Mouse (Mus musculus) heart, embryonic 10.5 days (tissue): ENCODE data around the gene Olfr161. TPM values are rescaled to one million over a fixed set of nuclear protein-coding genes. Genes with fewer than 3 reads are reported as not detected.
A peak's percentile ranks its signal among the peaks of the same experiment; 100 is the strongest.
"Not testable (repeated sequence)": the region's sequence is repeated elsewhere in the genome, so short reads cannot be mapped to it uniquely, and the experiment has no call there.

Experiments used
- DNase-seq: peaks from one replicate; pipeline ENCODE4 v3.0.0-alpha.2; 2017; ENCODE audit warnings: low spot score
- H3K27ac ChIP-seq: fragments of 300-500 bp; sonication (generic); 2 replicates; pipeline ENCODE4 v1.5.1; 2016; ENCODE audit warnings: mild to moderate bottlenecking
- H3K27me3 ChIP-seq: fragments of 300-500 bp; sonication (generic); 2 replicates; pipeline ENCODE4 v1.6.1; 2016; ENCODE audit warnings: mild to moderate bottlenecking; ENCODE audit not compliant: poor library complexity, insufficient read depth, severe bottlenecking
- H3K36me3 ChIP-seq: fragments of 300-500 bp; sonication (generic); 2 replicates; pipeline ENCODE4 v1.6.1; 2016; ENCODE audit warnings: mild to moderate bottlenecking, moderate library complexity
- H3K4me1 ChIP-seq: fragments of 300-500 bp; sonication (generic); 2 replicates; pipeline ENCODE4 v1.6.1; 2016; ENCODE audit warnings: mild to moderate bottlenecking
- H3K4me3 ChIP-seq: fragments of 300-500 bp; sonication (generic); 2 replicates; pipeline ENCODE4 v1.5.1; 2016; ENCODE audit warnings: mild to moderate bottlenecking, moderate library complexity
- H3K9me3 ChIP-seq: fragments of 300-500 bp; sonication (generic); 2 replicates; pipeline ENCODE4 v1.6.1; 2016; ENCODE audit warnings: mild to moderate bottlenecking, moderate library complexity
- WGBS: fragments of 180-500 bp; shearing (Covaris S2); methylation state at CpG from one replicate; pipeline ENCODE4 v1.1.7; 2016; 5-methylcytosine and 5-hydroxymethylcytosine counted together
- polyA plus RNA-seq: library from polyadenylated mRNA; unstranded; fragments of >200 nt; fragmentation: Nextera tagmentation; extraction: Ambion mirVana; gene quantifications from 2 replicates; pipeline ENCODE4 v1.2.1, GENCODE M21; 2016

Olfr161 gene
- not detected in 2 replicates for polyA plus RNA-seq

DNA sequence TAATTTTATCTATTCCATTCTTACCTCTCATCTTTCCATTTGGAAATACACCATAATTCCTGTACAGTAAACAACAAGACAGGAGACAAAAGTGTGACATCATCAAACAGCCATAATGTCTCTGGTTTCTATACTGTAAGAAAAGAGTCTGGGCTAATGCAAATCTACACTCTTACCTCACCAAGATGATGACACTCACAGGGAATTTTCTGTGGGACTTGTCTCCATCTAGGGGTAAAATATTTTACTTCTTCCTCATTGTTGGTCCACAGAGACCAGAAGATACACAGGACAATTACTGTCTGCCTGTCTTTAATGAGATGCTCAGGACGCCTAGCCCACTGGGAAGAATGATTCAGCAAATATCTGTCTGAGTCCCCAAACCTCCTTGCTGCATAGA, at the start of gene Olfr161:
Gene Olfr161, plus strand, starts transcription at position 352 of the 400 bp plus-strand sequence.
- no peaks in the 10 kb centered on the region for H3K27me3 ChIP-seq
- DNase-seq = no peak
- H3K4me1 ChIP-seq = no peaks in the 10 kb centered on the region
- H3K4me3 ChIP-seq = no peak within 1 kb of the TSS
- H3K36me3 ChIP-seq = no peaks in the 10 kb centered on the region
- peaks cover 7% of the 10 kb centered on the region; the same call in 1 of the 2 replicates for H3K9me3 ChIP-seq
- 53% methylated on average over 1 of the region's 1 CpGs for WGBS
- H3K27ac ChIP-seq = no peak within 1 kb of the TSS

DNA sequence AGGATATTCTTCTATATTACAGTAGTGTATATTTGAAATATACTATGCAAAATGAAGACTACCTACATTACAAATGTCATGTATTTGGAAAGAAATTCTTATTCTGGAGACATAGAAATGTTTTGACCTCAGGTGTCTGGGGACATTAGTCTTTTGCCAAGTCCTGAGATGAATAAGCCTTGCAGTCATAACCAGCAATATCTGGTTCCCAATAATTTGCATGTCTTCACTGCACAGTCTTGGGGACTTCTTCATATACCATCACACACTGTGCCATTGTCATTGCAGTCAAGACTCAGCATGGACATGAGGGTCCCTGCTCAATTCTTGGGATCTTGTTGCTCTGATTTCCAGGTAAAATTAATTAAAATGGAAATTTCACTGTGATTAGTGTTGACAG, 27.3 kb upstream of the Olfr161 start:
- H3K9me3 ChIP-seq = no peaks in the 10 kb centered on the region
- DNase-seq = no peak
- no peaks in the 10 kb centered on the region for H3K4me1 ChIP-seq
- H3K27me3 ChIP-seq = no peaks in the 10 kb centered on the region
- H3K36me3 ChIP-seq = no peaks in the 10 kb centered on the region
- no peak overlapping the region for H3K27ac ChIP-seq
- H3K4me3 ChIP-seq = no peak overlapping the region

DNA sequence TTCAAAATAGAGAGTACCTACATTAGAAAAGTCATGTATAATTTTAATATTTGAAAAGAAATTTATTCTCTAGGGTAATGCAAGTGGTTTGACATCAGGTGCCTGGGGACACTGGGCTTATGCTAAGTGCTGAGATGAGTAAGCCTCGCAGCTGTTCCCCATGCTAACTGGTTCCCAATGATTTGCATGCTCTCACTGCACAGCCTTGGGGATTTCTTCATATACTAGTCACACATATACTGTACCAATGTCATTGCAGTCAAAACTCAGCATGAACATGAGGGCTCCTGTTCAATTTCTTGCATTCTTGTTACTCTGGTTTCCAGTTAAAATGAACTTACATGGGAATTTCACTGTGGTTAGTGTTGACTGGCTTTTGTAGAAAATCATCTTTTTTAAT, 13.2 kb upstream of the Olfr161 start:
- H3K4me3 ChIP-seq, H3K27ac ChIP-seq, H3K9me3 ChIP-seq, H3K27me3 ChIP-seq, H3K4me1 ChIP-seq, H3K36me3 ChIP-seq, DNase-seq: not testable (repeated sequence)
- 69% methylated on average over 1 of the region's 1 CpGs for WGBS

DNA sequence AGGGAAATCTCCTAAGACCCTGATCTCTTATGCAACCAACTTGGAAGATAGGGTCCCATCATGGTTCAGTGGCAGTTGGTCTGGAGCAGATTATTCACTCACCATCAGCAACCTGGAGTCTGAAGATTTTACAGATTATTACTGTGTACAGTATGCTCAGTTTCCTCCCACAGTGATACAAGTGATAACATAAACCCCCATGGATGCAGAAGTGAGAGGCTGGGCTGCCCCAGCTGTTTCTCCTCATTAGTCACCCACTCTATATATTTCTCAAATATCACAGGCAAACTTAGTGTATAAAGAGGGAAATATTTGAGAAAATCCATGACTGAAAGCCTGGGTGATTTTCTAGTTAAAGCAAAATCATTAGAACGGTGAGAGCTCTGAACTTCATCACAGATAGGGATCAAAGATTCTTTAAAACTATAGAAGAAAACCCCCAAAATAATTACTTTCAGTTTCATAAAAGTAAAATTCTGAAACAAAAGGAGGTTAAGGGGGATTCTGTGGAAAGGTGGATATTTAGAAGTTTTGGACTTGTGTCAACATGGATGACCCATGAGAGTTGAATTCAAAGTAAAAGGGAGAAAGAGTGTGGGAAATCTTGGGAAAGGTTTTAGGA, 12.5 kb upstream of the Olfr161 start:
- H3K9me3 ChIP-seq = peaks cover 11% of the 10 kb centered on the region
- not testable (repeated sequence) for H3K27me3 ChIP-seq, H3K4me1 ChIP-seq, H3K36me3 ChIP-seq, H3K27ac ChIP-seq, H3K4me3 ChIP-seq, DNase-seq
- WGBS = 80% methylated on average over 1 of the region's 1 CpGs

DNA sequence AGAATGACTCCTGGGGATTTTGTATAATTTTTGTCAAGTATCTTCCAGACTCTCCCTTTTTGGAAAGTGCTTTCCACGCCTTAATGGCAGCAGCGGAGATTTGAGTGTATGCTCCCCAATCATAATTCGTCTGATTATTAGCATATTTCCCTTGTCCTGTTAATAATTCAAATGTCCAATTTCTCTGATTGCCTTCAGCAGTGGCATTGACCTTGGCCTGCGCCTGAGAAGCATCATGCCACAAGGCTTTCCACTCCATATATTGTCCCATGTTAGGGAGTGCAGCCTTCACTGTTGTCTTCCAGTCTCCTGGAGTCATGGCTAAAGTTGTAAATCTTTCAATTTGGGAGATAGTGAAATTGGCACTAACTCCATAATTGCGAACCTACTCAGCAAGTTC, 40.5 kb downstream of the Olfr161 start:
- H3K27ac ChIP-seq, H3K4me3 ChIP-seq: not testable (repeated sequence)

DNA sequence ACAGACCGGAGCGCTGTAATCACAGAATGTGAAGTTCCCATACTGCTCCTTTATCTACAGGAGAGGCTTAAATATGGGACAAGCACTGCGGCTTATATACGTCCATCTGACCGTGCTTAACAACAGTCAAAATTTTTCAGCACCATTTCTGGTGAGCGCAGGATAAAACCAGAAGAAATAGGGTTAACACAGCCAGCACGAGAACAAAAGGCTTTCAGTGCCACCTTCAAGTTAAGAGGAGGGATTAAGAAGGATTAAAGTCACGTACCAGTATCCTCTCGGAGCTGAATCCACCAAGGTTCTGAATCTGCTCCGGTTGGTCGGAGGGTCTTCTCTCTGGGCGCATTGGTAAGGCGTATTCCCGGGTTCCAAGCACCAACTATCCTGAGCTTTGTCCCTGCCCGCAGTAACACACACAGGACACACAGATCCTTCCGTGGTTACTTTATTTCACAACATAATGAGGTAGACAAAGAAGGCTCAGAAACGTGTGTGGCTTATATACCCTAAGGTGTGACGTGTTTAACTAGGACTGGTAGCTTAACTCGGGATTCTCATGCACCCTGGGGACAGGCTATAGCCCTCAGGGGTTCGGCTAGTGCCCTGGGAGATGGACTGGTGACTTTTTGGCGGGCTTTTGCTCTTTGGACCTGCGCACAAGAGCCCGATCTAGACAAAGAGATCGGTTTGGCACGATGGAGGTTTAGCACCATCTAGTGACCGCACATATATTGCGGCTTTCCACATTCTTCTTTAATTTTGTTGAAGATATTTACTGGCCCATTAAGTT, 41.9 kb downstream of the Olfr161 start:
- H3K9me3 ChIP-seq, DNase-seq, H3K36me3 ChIP-seq, H3K4me1 ChIP-seq, H3K27me3 ChIP-seq: not testable (repeated sequence)
- Histone ChIP-seq H3K27ac (peak overlapping the region; percentile 59; the same call in 1 of the 2 replicates), H3K4me3 (peak overlapping the region; percentile 37; the same call in 1 of the 2 replicates)
- WGBS = 42% methylated on average over 27 of the region's 27 CpGs

More for the DNA sequence above, 40.5 kb downstream of the Olfr161 start:
- H3K4me1 ChIP-seq, DNase-seq, H3K27me3 ChIP-seq, H3K36me3 ChIP-seq, H3K9me3 ChIP-seq: not testable (repeated sequence)
- 75% methylated on average over 5 of the region's 5 CpGs for WGBS

Other genes starting within 250 kb of the Olfr161 start
- not detected in 2 replicates for gene Mefv, start 127.1 kb downstream of the Olfr161 start, polyA plus RNA-seq
- 33.9 and 36.3 TPM in 2 replicates for gene Zfp263, start 153.1 kb downstream of the Olfr161 start, polyA plus RNA-seq
- gene Olfr15, start 239.8 kb downstream of the Olfr161 start, polyA plus RNA-seq = not detected in 2 replicates